Comparison of ENCODE assay signal across 14 mouse cellular contexts in the genomic region with DNA sequence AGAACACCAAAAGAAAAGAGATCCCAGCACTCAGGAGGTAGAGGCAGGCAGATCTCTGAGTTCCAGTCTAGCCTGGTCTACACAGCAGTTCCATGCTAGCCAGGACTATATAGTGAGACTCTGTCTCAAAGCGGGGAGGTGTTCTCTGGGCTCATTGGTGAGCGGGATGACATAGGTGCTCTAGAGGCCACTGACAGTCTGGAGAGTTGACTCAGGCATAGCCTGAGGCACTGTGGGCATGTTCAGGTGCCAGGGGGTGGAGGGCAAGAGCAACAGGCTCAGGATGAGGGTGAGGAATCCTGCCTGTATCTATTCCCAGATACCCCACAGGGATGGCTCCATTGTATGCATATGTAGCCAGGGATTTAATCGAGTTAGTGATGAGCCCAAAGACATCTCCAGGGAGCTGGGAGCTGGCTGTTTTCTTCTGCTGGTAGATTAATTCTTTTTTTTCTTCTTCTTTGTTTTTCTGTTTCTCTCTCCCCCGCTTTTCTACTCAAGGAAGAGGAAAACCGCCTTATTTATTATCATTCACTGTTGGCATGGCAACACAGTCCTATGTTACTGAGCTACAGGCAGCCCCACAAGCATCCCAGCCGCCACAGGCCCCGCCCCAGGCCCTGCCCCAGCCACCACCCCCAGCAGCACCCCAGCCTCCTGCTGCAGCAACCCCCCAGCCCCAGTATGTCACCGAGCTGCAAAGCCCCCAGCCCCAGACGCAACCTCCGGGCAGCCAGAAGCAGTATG. TPM values are rescaled to one million over a fixed set of nuclear protein-coding genes. Genes with fewer than 3 reads are reported as not detected.
DNase-seq lines count a peak whose midpoint lies in the region; ATAC-seq and TF ChIP-seq lines count a peak whose summit lies in the region.
"Had no signal": no experiment of that assay in that cellular context is flagged by ENCODE, and none has a peak within 500 bp of the region (broad histone marks: within the 10 kb centered on the region; RNA-seq: fewer than 3 reads in every experiment).

No protein-coding gene starts in this region.

- TF ChIP-seq CTCF in lung, adult 2 months (IDR thresholded peaks at IDR 0.05; ENCODE audit: insufficient read depth, low read length) = no peak
- TF ChIP-seq CTCF in olfactory bulb, adult 2 months (IDR thresholded peaks at IDR 0.05; ENCODE audit: insufficient read depth, low read depth, low read length) = no peak

- peak; percentile 53; the same call in 1 of the 2 replicates for ATAC-seq in hindbrain, embryonic 16.5 days
- no peak for ATAC-seq in erythroblast, adult 5-6 weeks (replicated peaks; ENCODE audit: low FRiP score, poor library complexity, severe bottlenecking)

- H3K27ac ChIP-seq in embryonic facial prominence, embryonic 10.5 days (replicated peaks) = 0 out of 2 replicates have a peak overlapping the region, but pooled peaks have one; percentile 36
- peak overlapping the region; percentile 62 for H3K27ac ChIP-seq in hindbrain, embryonic 16.5 days (ENCODE audit: low read depth, low read length)
- peak overlapping the region; percentile 95 for H3K27ac ChIP-seq in olfactory bulb, adult 2 months (ENCODE audit: insufficient read depth, low read depth, low read length)
- H3K27ac ChIP-seq: liver, embryonic 13.5 days had no signal

- peak overlapping the region; percentile 36 for H3K9ac ChIP-seq in hindbrain, embryonic 16.5 days (ENCODE audit: low read depth, low read length)
- H3K9ac ChIP-seq: liver, embryonic 13.5 days had no signal

- H3K9me3 ChIP-seq in embryonic facial prominence, embryonic 10.5 days = no peaks in the 10 kb centered on the region
- no peaks in the 10 kb centered on the region for H3K9me3 ChIP-seq in hindbrain, embryonic 16.5 days (ENCODE audit: control insufficient read depth, low read length)
- H3K9me3 ChIP-seq: G1E; liver, embryonic 13.5 days; megakaryocyte, embryonic 14.5 days had no signal

- no peak overlapping the region for H3K4me3 ChIP-seq in lung, adult 2 months (replicated peaks; ENCODE audit: extremely low read depth, low read depth, low read length)
- no peak overlapping the region for H3K4me3 ChIP-seq in embryonic facial prominence, embryonic 10.5 days
- no peak overlapping the region for H3K4me3 ChIP-seq in hindbrain, embryonic 16.5 days (ENCODE audit: low read length)
- peak overlapping the region; percentile 37 for H3K4me3 ChIP-seq in olfactory bulb, adult 2 months (ENCODE audit: insufficient read depth, low read depth, low read length)
- H3K4me3 ChIP-seq: liver, embryonic 13.5 days had no signal

- H3K27me3 ChIP-seq in embryonic facial prominence, embryonic 10.5 days (replicated peaks; ENCODE audit: low read depth, poor library complexity, severe bottlenecking) = no peaks in the 10 kb centered on the region
- no peaks in the 10 kb centered on the region for H3K27me3 ChIP-seq in hindbrain, embryonic 16.5 days (replicated peaks; ENCODE audit: control insufficient read depth, insufficient read depth, low read length)
- H3K27me3 ChIP-seq: liver, embryonic 13.5 days; megakaryocyte, embryonic 14.5 days had no signal

- H3K4me1 ChIP-seq in lung, adult 2 months (ENCODE audit: control insufficient read depth, insufficient read depth, low read length) = peaks cover 14% of the 10 kb centered on the region
- peaks cover 72% of the 10 kb centered on the region for H3K4me1 ChIP-seq in embryonic facial prominence, embryonic 10.5 days
- peaks cover 30% of the 10 kb centered on the region for H3K4me1 ChIP-seq in hindbrain, embryonic 16.5 days (ENCODE audit: control insufficient read depth, insufficient read depth, low read depth, low read length)
- H3K4me1 ChIP-seq in olfactory bulb, adult 2 months (ENCODE audit: control insufficient read depth, insufficient read depth, low read length) = peaks cover 71% of the 10 kb centered on the region

- peak overlapping the region; percentile 32 for H3K4me2 ChIP-seq in hindbrain, embryonic 16.5 days (ENCODE audit: low read length)
- H3K4me2 ChIP-seq: liver, embryonic 13.5 days had no signal

- peak; percentile 32 for DNase-seq in lung, postnatal 36 days
- DNase-seq in lung, adult 2 months = no peak
- no peak for DNase-seq in embryonic facial prominence, embryonic 10.5 days (ENCODE audit: low spot score)
- DNase-seq in kidney, adult 11 months = no peak
- DNase-seq: adrenal gland, postnatal 25 days; cerebellum, postnatal 36 days; liver, embryonic 13.5 days had no signal

- WGBS in lung, adult 2 months = 68% methylated on average over 10 of the region's 10 CpGs
- WGBS in embryonic facial prominence, embryonic 10.5 days = 69% methylated on average over 10 of the region's 10 CpGs
- 35% methylated on average over 10 of the region's 10 CpGs for WGBS in hindbrain, embryonic 16.5 days
- 22% methylated on average over 10 of the region's 10 CpGs for WGBS in olfactory bulb, adult 2 months

- H3K36me3 ChIP-seq in embryonic facial prominence, embryonic 10.5 days (replicated peaks) = peaks cover 45% of the 10 kb centered on the region
- no peaks in the 10 kb centered on the region for H3K36me3 ChIP-seq in hindbrain, embryonic 16.5 days (ENCODE audit: control insufficient read depth, insufficient read depth, low read length)

- no peak for TF ChIP-seq POLR2A in lung, adult 2 months (IDR thresholded peaks at IDR 0.05; ENCODE audit: borderline replicate concordance, extremely low read depth, low read depth, low read length)
- TF ChIP-seq POLR2A in olfactory bulb, adult 2 months (IDR thresholded peaks at IDR 0.05; ENCODE audit: insufficient read depth, low read depth, low read length) = no peak

RNA-seq across cellular contexts. Expression of a gene that starts 6.8 kb away (rescaled TPM):
- polyA plus RNA-seq in lung, adult 2 months (2012; rRNA removed) = 29.8 and 30.7 TPM in 2 replicates
- polyA plus RNA-seq in embryonic facial prominence, embryonic 10.5 days (2016; fragmentation: Nextera tagmentation; extraction: Ambion mirVana) = 9.7 TPM in 2 replicates
- polyA plus RNA-seq in hindbrain, embryonic 16.5 days (2015; fragmentation: Nextera tagmentation; extraction: Ambion mirVana) = 7.9 and 9.0 TPM in 2 replicates
- not detected in 2 replicates for polyA plus RNA-seq in olfactory bulb, adult 2 months (2012; ENCODE audit: insufficient read depth, insufficient read length, low replicate concordance, missing spikeins)
- total RNA-seq in erythroblast, adult 5-6 weeks (2015; ENCODE audit: low replicate concordance) = 2.1 and 3.1 TPM in 2 replicates
- 1.4 and 3.5 TPM in 2 replicates for total RNA-seq in erythroblast, adult 5-6 weeks (2017; ENCODE audit: low replicate concordance)

RNA-seq across cellular contexts. Expression of a gene that starts 8.5 kb away (rescaled TPM):
- polyA plus RNA-seq in lung, adult 2 months (2012; rRNA removed) = 0.71 and 1.0 TPM in 2 replicates
- 1.1 and 1.4 TPM in 2 replicates for polyA plus RNA-seq in embryonic facial prominence, embryonic 10.5 days (2016; fragmentation: Nextera tagmentation; extraction: Ambion mirVana)
- polyA plus RNA-seq in hindbrain, embryonic 16.5 days (2015; fragmentation: Nextera tagmentation; extraction: Ambion mirVana) = 1.6 and 1.7 TPM in 2 replicates
- not detected in 2 replicates for polyA plus RNA-seq in olfactory bulb, adult 2 months (2012; ENCODE audit: insufficient read depth, insufficient read length, low replicate concordance, missing spikeins)
- total RNA-seq in erythroblast, adult 5-6 weeks (2015; ENCODE audit: low replicate concordance) = not detected in 2 replicates
- not detected in 2 replicates for total RNA-seq in erythroblast, adult 5-6 weeks (2017; ENCODE audit: low replicate concordance)

RNA-seq across cellular contexts. Expression of a gene that starts 28.6 kb away (rescaled TPM):
- polyA plus RNA-seq in lung, adult 2 months (2012; rRNA removed) = 0.22 and 0.71 TPM in 2 replicates
- not detected in 2 replicates for polyA plus RNA-seq in embryonic facial prominence, embryonic 10.5 days (2016; fragmentation: Nextera tagmentation; extraction: Ambion mirVana)
- 1.8 TPM in 2 replicates for polyA plus RNA-seq in hindbrain, embryonic 16.5 days (2015; fragmentation: Nextera tagmentation; extraction: Ambion mirVana)
- polyA plus RNA-seq in olfactory bulb, adult 2 months (2012; ENCODE audit: insufficient read depth, insufficient read length, low replicate concordance, missing spikeins) = not detected in 2 replicates
- not detected in 2 replicates for total RNA-seq in erythroblast, adult 5-6 weeks (2015; ENCODE audit: low replicate concordance)
- total RNA-seq in erythroblast, adult 5-6 weeks (2017; ENCODE audit: low replicate concordance) = not detected in 2 replicates
- total RNA-seq: adrenal gland, postnatal 25 days; G1E had no signal
- polyA plus RNA-seq: frontal cortex, adult 2 months; G1E; heart, postnatal 0 days; liver, embryonic 13.5 days had no signal

RNA-seq across cellular contexts. Expression of a gene that starts 31.0 kb away (rescaled TPM):
- 7.5 and 8.4 TPM in 2 replicates for polyA plus RNA-seq in lung, adult 2 months (2012; rRNA removed)
- 0.16 and 0.29 TPM in 2 replicates for polyA plus RNA-seq in embryonic facial prominence, embryonic 10.5 days (2016; fragmentation: Nextera tagmentation; extraction: Ambion mirVana)
- 0.55 and 0.71 TPM in 2 replicates for polyA plus RNA-seq in hindbrain, embryonic 16.5 days (2015; fragmentation: Nextera tagmentation; extraction: Ambion mirVana)
- polyA plus RNA-seq in olfactory bulb, adult 2 months (2012; ENCODE audit: insufficient read depth, insufficient read length, low replicate concordance, missing spikeins) = not detected in 2 replicates
- 0.63 and 0.96 TPM in 2 replicates for total RNA-seq in erythroblast, adult 5-6 weeks (2015; ENCODE audit: low replicate concordance)
- total RNA-seq in erythroblast, adult 5-6 weeks (2017; ENCODE audit: low replicate concordance) = 0.17 TPM in 1 of 2 replicates, not detected in the other
- total RNA-seq: G1E had no signal
- polyA plus RNA-seq: G1E had no signal

RNA-seq across cellular contexts. Expression of a gene that starts 31.2 kb away (rescaled TPM):
- 36.1 and 42.5 TPM in 2 replicates for polyA plus RNA-seq in lung, adult 2 months (2012; rRNA removed)
- polyA plus RNA-seq in embryonic facial prominence, embryonic 10.5 days (2016; fragmentation: Nextera tagmentation; extraction: Ambion mirVana) = 15.9 and 18.0 TPM in 2 replicates
- polyA plus RNA-seq in hindbrain, embryonic 16.5 days (2015; fragmentation: Nextera tagmentation; extraction: Ambion mirVana) = 21.5 and 22.7 TPM in 2 replicates
- polyA plus RNA-seq in olfactory bulb, adult 2 months (2012; ENCODE audit: insufficient read depth, insufficient read length, low replicate concordance, missing spikeins) = not detected in 2 replicates
- total RNA-seq in erythroblast, adult 5-6 weeks (2015; ENCODE audit: low replicate concordance) = 0.19 and 4.0 TPM in 2 replicates
- total RNA-seq in erythroblast, adult 5-6 weeks (2017; ENCODE audit: low replicate concordance) = 1.9 and 2.9 TPM in 2 replicates

Comparison
In these comparisons a context has a peak if more than half of its experiments do, and no peak if none do; other contexts are left out.
1. H3K27ac ChIP-seq: peak in every context shown above with its lines; median percentile 95 in olfactory bulb, adult 2 months; 62 in hindbrain, embryonic 16.5 days; 36 in embryonic facial prominence, embryonic 10.5 days.